Mouse (Mus musculus) forebrain, embryonic 11.5 days (tissue): Measurements from ENCODE around the gene Mpv17l2. TPM values are rescaled to one million over a fixed set of nuclear protein-coding genes. Genes with fewer than 3 reads are reported as not detected.

Source experiments
- ATAC-seq: fragments of 200-750 bp; cut with Nextera tagmentation; replicated peaks from 2 replicates; pipeline ENCODE4 v1.8.0; 2017; ENCODE audit warnings: moderate TSS enrichment; ENCODE audit not compliant: low FRiP score
- DNase-seq: peaks from one replicate; pipeline ENCODE4 v3.0.0-alpha.2; 2017; ENCODE audit warnings: low spot score
- H3K27ac ChIP-seq: fragments of 300-500 bp; sonication (generic); 2 replicates; pipeline ENCODE4 v1.5.1; 2014; ENCODE audit warnings: low read depth, low read length
- H3K27me3 ChIP-seq: fragments of 300-500 bp; sonication (generic); 2 replicates; pipeline ENCODE4 v1.6.1; 2014; ENCODE audit warnings: mild to moderate bottlenecking, low read length, mixed read lengths; ENCODE audit not compliant: control insufficient read depth, insufficient read depth
- H3K36me3 ChIP-seq: fragments of 300-500 bp; sonication (generic); 2 replicates; pipeline ENCODE4 v1.6.1; 2014; ENCODE audit warnings: mild to moderate bottlenecking, low read length, moderate library complexity, mixed read lengths; ENCODE audit not compliant: control insufficient read depth, insufficient read depth
- H3K4me1 ChIP-seq: fragments of 300-500 bp; sonication (generic); replicated peaks from 2 replicates; pipeline ENCODE4 v1.6.1; 2014; ENCODE audit warnings: low read length, mixed read lengths; ENCODE audit not compliant: control insufficient read depth, insufficient read depth
- H3K4me2 ChIP-seq: fragments of 300-500 bp; sonication (generic); 2 replicates; pipeline ENCODE4 v1.6.1; 2014; ENCODE audit warnings: low read depth, mild to moderate bottlenecking, low read length, moderate library complexity, mixed read lengths; ENCODE audit not compliant: severe bottlenecking
- H3K4me3 ChIP-seq: fragments of 300-500 bp; sonication (generic); 2 replicates; pipeline ENCODE4 v1.5.1; 2014; ENCODE audit warnings: low read depth, low read length
- H3K9ac ChIP-seq: fragments of 300-500 bp; sonication (generic); 2 replicates; pipeline ENCODE4 v1.6.1; 2014; ENCODE audit warnings: low read length
- H3K9me3 ChIP-seq: fragments of 300-500 bp; sonication (generic); 2 replicates; pipeline ENCODE4 v1.6.1; 2016; ENCODE audit warnings: low read length, mixed read lengths; ENCODE audit not compliant: control insufficient read depth
- WGBS: fragments of 180-500 bp; shearing (Covaris S2); extraction: QIAGEN DNeasy Blood & Tissue Kit; methylation state at CpG from one replicate; pipeline ENCODE4 v1.1.7; 2014; 5-methylcytosine and 5-hydroxymethylcytosine counted together
- polyA plus RNA-seq: library from polyadenylated mRNA; unstranded; fragments of >200 nt; fragmentation: Nextera tagmentation; extraction: Ambion mirVana; gene quantifications from 2 replicates; pipeline ENCODE4 v1.2.1, GENCODE M21; 2014

The Mpv17l2 gene
- polyA plus RNA-seq, 1 experiment from 2014 or later = 31.0 TPM

DNA sequence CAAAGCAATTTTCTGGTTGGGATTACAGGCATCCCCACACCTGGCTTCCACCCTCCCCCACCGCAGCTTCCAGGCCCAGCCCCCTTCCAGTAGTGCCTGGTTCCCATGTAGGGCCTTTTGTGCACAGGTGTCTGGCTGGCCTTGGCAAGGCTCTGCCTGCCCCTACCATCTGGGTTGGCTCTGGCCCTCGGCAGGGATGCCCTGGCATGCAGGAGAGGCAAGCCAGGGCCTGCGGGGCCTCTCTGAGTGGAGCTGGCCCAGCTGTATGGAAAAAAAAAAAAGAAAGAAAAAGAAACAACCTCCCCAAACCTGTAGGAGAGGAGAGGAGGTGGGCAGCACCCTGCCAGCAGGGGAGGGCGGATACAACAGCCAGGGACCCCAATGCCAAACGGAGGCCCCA, 12.7 kb upstream of the Mpv17l2 start:
- H3K9me3 ChIP-seq = no peaks in the 10 kb centered on the region
- H3K9ac ChIP-seq = no peak overlapping the region
- DNase-seq (no peak), ATAC-seq (no peak)
- no peak overlapping the region for H3K4me2 ChIP-seq
- H3K27ac ChIP-seq = no peak overlapping the region
- H3K27me3 ChIP-seq = no peaks in the 10 kb centered on the region
- H3K4me1 ChIP-seq = peaks cover 10% of the 10 kb centered on the region; the same call in 1 of the 2 replicates
- H3K4me3 ChIP-seq = no peak overlapping the region
- 93% methylated on average over 5 of the region's 5 CpGs for WGBS
- peaks cover 2% of the 10 kb centered on the region; the same call in 1 of the 2 replicates for H3K36me3 ChIP-seq

DNA sequence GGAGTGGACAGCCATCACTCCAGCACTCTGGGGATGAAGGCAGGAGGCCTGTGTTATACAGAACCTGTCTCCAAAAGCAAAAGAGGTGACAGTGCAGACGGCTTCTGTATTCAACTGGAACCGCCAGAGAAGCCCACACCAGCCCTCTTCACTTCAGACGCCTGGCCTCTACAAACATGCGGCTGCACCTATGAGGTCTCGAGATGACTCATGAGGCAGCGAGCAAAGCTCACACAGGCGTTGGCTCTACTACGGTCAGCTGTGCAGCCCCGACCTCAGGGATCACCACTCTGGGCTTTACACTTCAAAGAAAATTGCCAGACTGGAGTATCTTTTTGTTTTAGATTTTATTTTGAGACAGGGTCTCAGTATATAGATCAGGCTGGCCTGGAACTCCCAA, 12.1 kb upstream of the Mpv17l2 start:
- peaks cover 8% of the 10 kb centered on the region; the same call in 1 of the 2 replicates for H3K4me1 ChIP-seq
- H3K9ac ChIP-seq = no peak overlapping the region
- WGBS = 92% methylated on average over 9 of the region's 9 CpGs
- H3K27me3 ChIP-seq = no peaks in the 10 kb centered on the region
- no peak overlapping the region for H3K27ac ChIP-seq
- H3K36me3 ChIP-seq = peaks cover 2% of the 10 kb centered on the region; the same call in 1 of the 2 replicates
- no peaks in the 10 kb centered on the region for H3K9me3 ChIP-seq
- no peak overlapping the region for H3K4me3 ChIP-seq
- DNase-seq (no peak), ATAC-seq (no peak)
- H3K4me2 ChIP-seq = no peak overlapping the region

DNA sequence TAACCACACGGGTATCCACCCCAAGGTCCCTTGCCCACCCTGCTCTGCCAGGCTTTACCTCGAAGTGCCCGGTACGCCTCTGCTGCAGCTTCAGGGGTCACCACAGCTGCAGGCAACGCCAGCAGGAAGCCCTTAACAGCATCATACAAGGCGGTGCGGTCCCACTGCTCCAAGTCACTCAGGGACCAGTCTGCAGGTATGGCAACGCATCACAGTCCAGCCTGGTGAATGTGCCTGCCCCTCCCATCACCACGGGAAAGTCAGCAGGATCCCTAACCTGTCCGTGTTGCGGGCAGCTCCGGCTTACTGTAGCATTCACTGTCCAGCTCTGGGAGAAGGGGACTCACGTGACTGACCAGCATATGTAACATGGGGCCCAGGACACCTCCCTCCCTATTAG, 11.3 kb upstream of the Mpv17l2 start:
- Histone ChIP-seq H3K36me3 (peaks cover 2% of the 10 kb centered on the region; the same call in 1 of the 2 replicates), H3K9ac (no peak overlapping the region; the same call in 1 of the 2 replicates), H3K9me3 (no peaks in the 10 kb centered on the region), H3K4me3 (no peak overlapping the region), H3K4me2 (no peak overlapping the region), H3K27ac (no peak overlapping the region), H3K4me1 (peaks cover 4% of the 10 kb centered on the region; the same call in 1 of the 2 replicates), H3K27me3 (no peaks in the 10 kb centered on the region)
- no peak for DNase-seq
- 95% methylated on average over 13 of the region's 13 CpGs for WGBS
- no peak for ATAC-seq

DNA sequence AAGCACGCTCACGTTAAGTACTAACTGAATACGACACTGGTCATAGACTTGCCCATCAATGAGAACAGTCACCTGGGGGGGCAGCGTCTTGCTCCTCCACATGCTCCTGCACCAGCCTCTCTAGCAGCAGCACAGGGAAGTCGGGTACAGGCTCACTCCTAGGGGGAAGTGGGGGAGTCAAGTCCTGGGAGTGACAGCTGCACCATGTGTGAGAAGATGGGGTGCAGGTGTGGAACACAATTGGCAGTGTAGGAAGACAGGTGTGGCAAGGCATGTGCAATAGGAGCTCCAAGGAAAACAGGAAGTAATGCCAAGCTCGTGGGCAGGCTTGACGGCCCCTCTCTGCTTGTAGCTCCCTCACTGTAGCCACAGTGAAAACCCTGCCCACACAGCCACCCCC, 10.5 kb upstream of the Mpv17l2 start:
- peaks cover 10% of the 10 kb centered on the region for H3K4me1 ChIP-seq
- 91% methylated on average over 7 of the region's 7 CpGs for WGBS
- no peak overlapping the region for H3K9ac ChIP-seq
- H3K4me2 ChIP-seq = no peak overlapping the region
- H3K36me3 ChIP-seq = peaks cover 2% of the 10 kb centered on the region; the same call in 1 of the 2 replicates
- DNase-seq (no peak), ATAC-seq (no peak)
- H3K4me3 ChIP-seq = no peak overlapping the region
- H3K27ac ChIP-seq = no peak overlapping the region
- no peaks in the 10 kb centered on the region for H3K27me3 ChIP-seq
- no peaks in the 10 kb centered on the region for H3K9me3 ChIP-seq

DNA sequence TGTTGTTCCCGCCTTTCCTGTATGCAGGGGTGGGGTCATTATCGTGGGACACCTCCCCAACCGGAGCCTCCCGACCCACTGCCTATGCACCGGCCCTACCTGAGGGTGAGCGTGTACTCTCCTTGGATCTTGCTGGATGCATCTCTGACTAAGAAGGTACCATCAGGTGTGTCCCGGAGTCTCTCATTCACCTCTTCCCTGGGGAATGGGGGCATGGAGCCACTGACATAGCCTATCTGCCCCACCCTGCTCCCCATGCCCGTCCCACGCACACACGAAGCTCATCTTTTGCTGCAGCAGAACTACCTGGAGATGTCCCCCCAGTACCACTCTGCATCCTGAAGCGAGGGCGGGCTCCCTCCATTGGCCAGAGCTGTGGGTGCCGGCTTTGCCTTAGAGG, 10.0 kb upstream of the Mpv17l2 start:
- 95% methylated on average over 13 of the region's 13 CpGs for WGBS
- Histone ChIP-seq H3K4me1 (peaks cover 8% of the 10 kb centered on the region), H3K4me3 (no peak overlapping the region)

DNA sequence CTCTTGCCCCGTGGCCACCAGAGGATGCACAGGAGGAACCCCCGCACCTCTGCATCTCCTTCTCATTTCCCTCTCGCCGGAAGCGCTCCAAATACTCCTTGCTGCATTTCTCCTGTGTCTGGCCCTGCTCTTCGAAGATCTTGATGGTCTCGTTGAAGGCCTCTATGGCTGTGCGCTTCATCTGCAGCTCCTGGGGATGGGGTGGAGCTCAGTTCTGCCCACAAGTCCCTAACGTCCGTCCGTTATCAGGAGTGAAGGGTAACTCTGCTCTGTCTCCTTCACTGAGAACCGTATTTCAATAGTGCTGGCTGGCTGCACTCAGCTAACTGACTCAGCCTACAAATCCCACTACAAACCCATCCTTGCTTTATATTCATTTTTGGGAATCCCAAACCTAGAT, 9.1 kb upstream of the Mpv17l2 start:
- no peaks in the 10 kb centered on the region for H3K27me3 ChIP-seq
- no peak overlapping the region for H3K4me2 ChIP-seq
- H3K27ac ChIP-seq = no peak overlapping the region
- H3K4me3 ChIP-seq = no peak overlapping the region
- ATAC-seq (no peak; the same call in 1 of the 2 replicates), DNase-seq (no peak)
- peaks cover 2% of the 10 kb centered on the region; the same call in 1 of the 2 replicates for H3K36me3 ChIP-seq
- H3K4me1 ChIP-seq = peaks cover 7% of the 10 kb centered on the region
- WGBS = 74% methylated on average over 12 of the region's 12 CpGs
- H3K9me3 ChIP-seq = no peaks in the 10 kb centered on the region
- no peak overlapping the region for H3K9ac ChIP-seq

More for the DNA sequence above, 10.0 kb upstream of the Mpv17l2 start:
- ATAC-seq (no peak), DNase-seq (no peak)
- Histone ChIP-seq H3K27me3 (no peaks in the 10 kb centered on the region), H3K4me2 (no peak overlapping the region), H3K9ac (no peak overlapping the region), H3K36me3 (peaks cover 2% of the 10 kb centered on the region; the same call in 1 of the 2 replicates), H3K27ac (no peak overlapping the region), H3K9me3 (no peaks in the 10 kb centered on the region)

DNA sequence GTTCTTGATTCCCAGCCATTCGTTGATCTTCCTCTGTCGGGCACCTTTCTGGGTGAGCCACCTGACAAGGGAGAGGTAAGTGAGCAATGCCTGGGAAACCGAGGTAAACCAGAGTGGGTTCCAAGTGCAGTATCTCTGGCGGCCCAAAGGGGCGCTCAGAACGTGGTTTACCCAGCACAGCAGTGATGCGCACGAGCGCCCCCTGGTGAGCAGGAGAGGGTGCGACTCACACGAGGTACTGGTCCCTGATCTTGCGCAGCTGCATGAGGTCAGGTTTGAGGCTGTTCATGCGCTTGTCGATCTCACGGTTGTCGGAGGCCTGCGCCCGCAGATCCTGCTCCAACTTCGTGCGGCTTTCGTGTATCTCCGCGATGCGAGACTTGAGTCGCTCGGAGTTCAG, 8.6 kb upstream of the Mpv17l2 start:
- Histone ChIP-seq H3K36me3 (peaks cover 2% of the 10 kb centered on the region; the same call in 1 of the 2 replicates), H3K9ac (no peak overlapping the region), H3K4me1 (peaks cover 5% of the 10 kb centered on the region), H3K27me3 (no peaks in the 10 kb centered on the region), H3K4me3 (no peak overlapping the region), H3K9me3 (no peaks in the 10 kb centered on the region), H3K27ac (no peak overlapping the region), H3K4me2 (no peak overlapping the region)
- DNase-seq (peak; percentile 98), ATAC-seq (peak; percentile 66)
- 7% methylated on average over 26 of the region's 26 CpGs for WGBS

DNA sequence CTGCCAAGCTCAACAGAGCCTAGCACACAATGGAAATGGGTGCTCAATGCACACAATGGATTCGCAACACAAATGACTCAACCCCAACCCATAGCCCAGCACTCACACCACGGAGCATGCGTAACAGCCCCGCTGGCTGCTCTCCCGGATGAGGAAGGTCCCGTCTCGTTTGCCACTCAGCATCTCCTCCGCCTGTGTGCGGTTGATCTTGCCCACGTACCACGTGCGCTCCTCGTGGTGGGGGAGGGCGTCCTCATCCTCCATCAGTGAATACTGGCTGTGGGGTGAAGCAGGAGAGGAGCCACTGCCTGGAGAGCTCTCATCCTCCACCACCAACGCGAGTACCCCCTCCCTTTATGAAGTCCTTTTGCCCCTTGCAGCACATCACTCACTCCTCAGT, 8.2 kb upstream of the Mpv17l2 start:
- Histone ChIP-seq H3K4me3 (no peak overlapping the region), H3K9me3 (no peaks in the 10 kb centered on the region), H3K4me1 (peaks cover 5% of the 10 kb centered on the region), H3K4me2 (no peak overlapping the region), H3K27ac (no peak overlapping the region), H3K9ac (no peak overlapping the region), H3K36me3 (peaks cover 2% of the 10 kb centered on the region; the same call in 1 of the 2 replicates), H3K27me3 (no peaks in the 10 kb centered on the region)
- ATAC-seq (peak; percentile 6), DNase-seq (no peak)
- WGBS = 85% methylated on average over 16 of the region's 16 CpGs

DNA sequence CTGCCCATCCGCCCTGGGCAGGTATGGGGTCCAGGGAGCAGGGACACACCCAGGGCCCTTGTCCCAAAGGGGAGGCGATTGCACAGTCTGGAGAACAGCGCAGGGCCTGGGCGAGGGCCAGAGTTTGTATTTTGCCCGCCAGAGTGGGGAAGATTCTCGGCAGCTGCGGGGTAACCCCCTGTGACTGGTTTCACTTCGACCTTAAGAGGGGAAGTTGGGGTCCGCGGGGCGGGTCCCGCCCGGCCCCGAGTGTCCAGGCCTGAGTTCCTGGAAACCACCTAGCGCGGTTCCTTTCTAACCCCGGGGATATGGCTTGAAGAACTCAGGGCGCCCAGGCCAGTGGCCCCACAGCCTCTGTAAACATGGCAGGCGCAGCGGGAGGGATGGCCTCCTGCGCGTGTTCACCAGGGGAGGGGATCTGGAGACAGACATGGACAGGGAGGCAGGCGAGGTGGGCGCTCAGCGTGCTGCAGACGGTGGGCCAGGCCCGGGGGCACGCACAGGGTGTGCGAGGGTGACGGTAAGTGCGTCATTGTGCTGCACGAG, 7.6 kb upstream of the Mpv17l2 start:
- ATAC-seq (no peak), DNase-seq (no peak)
- H3K4me2 ChIP-seq = no peak overlapping the region
- H3K9ac ChIP-seq = no peak overlapping the region
- no peaks in the 10 kb centered on the region for H3K27me3 ChIP-seq
- H3K4me3 ChIP-seq = no peak overlapping the region
- no peak overlapping the region for H3K27ac ChIP-seq
- WGBS = 93% methylated on average over 32 of the region's 32 CpGs
- H3K4me1 ChIP-seq = peaks cover 5% of the 10 kb centered on the region
- H3K9me3 ChIP-seq = no peaks in the 10 kb centered on the region
- H3K36me3 ChIP-seq = peaks cover 2% of the 10 kb centered on the region; the same call in 1 of the 2 replicates
